Mouse (Mus musculus): Measurements from ENCODE around the gene Agrp. TPM values are rescaled to one million over a fixed set of nuclear protein-coding genes. Genes with fewer than 3 reads are reported as not detected.

Gene Agrp
- total RNA-seq (2014; fragmentation: Nextera tagmentation) (not detected in 2 replicates), total RNA-seq (2017) (not detected in 2 replicates), polyA plus RNA-seq (2012) (0.10 TPM in 1 of 2 replicates, not detected in the other)

DNA sequence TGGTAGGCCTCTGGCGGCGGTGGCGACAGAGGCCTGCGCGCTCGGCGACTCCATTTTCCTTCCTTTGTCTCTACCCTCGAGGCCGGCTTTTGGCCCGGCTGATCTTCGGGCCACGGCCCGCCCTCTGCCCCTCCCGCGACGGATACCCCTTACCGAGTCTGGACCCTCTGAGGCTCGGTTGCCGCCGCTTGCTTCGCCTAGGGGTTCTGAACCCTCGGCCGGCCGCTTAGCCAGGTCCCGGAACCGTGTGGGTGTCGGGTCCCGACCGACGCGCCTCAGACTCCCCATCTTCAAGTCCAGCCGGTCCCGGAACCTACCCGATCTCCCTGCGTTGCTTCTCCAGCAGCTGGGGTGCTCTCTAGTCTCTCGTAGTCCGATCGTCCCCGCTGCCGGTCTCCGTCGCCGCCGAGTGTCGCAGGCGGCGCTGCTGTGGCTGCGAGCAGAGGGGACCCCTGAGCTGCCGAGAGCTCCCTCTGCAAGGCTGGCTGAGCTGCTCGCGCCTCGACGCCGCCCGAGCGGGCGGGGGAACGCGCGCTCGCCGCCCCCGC lies at the start of gene Agrp:
Gene Agrp (minus strand): TSS at position 431 of the 548 bp plus-strand sequence.
- Histone ChIP-seq H3K4me1 (ENCODE audit: insufficient read depth, low read depth, low read length) (peaks cover 44% of the 10 kb centered on the region), H3K36me3 (replicated peaks) (peaks cover 29% of the 10 kb centered on the region), H3K27me3 (ENCODE audit: insufficient read depth, low read length) (no peaks in the 10 kb centered on the region), H3K9me3 (replicated peaks) (no peaks in the 10 kb centered on the region), H3K4me3 (ENCODE audit: low read depth, low read length) (peak within 1 kb of the TSS; percentile 90)
- TF ChIP-seq GATA1 (IDR thresholded peaks at IDR 0.05; ENCODE audit: borderline replicate concordance, low read length) (no peak), CTCF (IDR thresholded peaks at IDR 0.05; ENCODE audit: low read depth, low read length) (no peak), POLR2AphosphoS5 (IDR thresholded peaks at IDR 0.05; ENCODE audit: insufficient replicate concordance, low read depth, low read length) (no peak), TAL1 (conservative IDR thresholded peaks at IDR 0.05; ENCODE audit: low read depth, low read length) (no peak), GATA2 (IDR thresholded peaks at IDR 0.05; ENCODE audit: borderline replicate concordance, low read depth, low read length) (no peak)
- 0 out of 2 replicates have a peak, but pooled peaks have one; percentile 6 for ATAC-seq (ENCODE audit: extremely low read depth, insufficient number of reproducible peaks, low FRiP score, poor library complexity, severe bottlenecking)
- peak; percentile 67 for DNase-seq (ENCODE audit: low spot score)

DNA sequence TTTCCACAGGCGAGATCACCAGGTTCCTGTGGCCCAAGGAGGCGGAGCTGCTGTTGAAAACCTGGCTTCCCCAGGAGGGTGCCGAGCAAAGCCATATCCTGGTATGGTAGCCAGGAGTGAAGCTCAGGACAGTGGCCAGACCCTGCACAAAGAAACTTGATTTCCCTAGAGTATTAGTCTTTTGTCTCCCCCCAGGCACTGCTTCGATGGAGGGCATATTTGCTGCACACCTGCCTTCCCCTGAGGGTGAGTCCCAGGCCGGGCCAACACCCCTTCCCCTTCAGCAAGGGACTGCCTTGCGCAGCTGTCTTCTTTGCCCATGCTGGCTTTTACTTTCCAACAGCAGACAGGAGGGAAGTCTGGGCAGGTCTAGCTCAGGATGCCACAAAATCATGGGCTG lies 49.4 kb upstream of the Agrp start:
- Histone ChIP-seq H3K4me1 (ENCODE audit: insufficient read depth, low read depth, low read length) (peaks cover 7% of the 10 kb centered on the region), H3K9me3 (replicated peaks) (no peaks in the 10 kb centered on the region), H3K27me3 (ENCODE audit: insufficient read depth, low read length) (peaks cover 21% of the 10 kb centered on the region; the same call in 1 of the 2 replicates), H3K36me3 (replicated peaks) (peaks cover 47% of the 10 kb centered on the region), H3K4me3 (ENCODE audit: low read depth, low read length) (no peak overlapping the region)
- TF ChIP-seq TAL1 (conservative IDR thresholded peaks at IDR 0.05; ENCODE audit: low read depth, low read length) (no peak), CTCF (IDR thresholded peaks at IDR 0.05; ENCODE audit: low read depth, low read length) (no peak), GATA1 (IDR thresholded peaks at IDR 0.05; ENCODE audit: borderline replicate concordance, low read length) (no peak), POLR2AphosphoS5 (IDR thresholded peaks at IDR 0.05; ENCODE audit: insufficient replicate concordance, low read depth, low read length) (no peak), GATA2 (IDR thresholded peaks at IDR 0.05; ENCODE audit: borderline replicate concordance, low read depth, low read length) (no peak)
- no peak for ATAC-seq (ENCODE audit: extremely low read depth, insufficient number of reproducible peaks, low FRiP score, poor library complexity, severe bottlenecking)
- no peak for DNase-seq (ENCODE audit: low spot score)

GRCm38 (mm10) chr8:105685796-105686308 lies 48.7 kb upstream of the Agrp start, which contains the start of gene Carmil2:
Gene Carmil2 (plus strand): TSS chr8:105686274.
- H3K4me1 ChIP-seq (ENCODE audit: insufficient read depth, low read depth, low read length) = peaks cover 7% of the 10 kb centered on the region
- no peak within 1 kb of the TSS for H3K4me3 ChIP-seq (ENCODE audit: low read depth, low read length)
- ATAC-seq (ENCODE audit: extremely low read depth, insufficient number of reproducible peaks, low FRiP score, poor library complexity, severe bottlenecking) (no peak), DNase-seq (ENCODE audit: low spot score) (peak; percentile 44)
- TF ChIP-seq TAL1 (conservative IDR thresholded peaks at IDR 0.05; ENCODE audit: low read depth, low read length) (no peak), CTCF (IDR thresholded peaks at IDR 0.05; ENCODE audit: low read depth, low read length) (peak; percentile 75)
- no peaks in the 10 kb centered on the region for H3K9me3 ChIP-seq (replicated peaks)
- H3K36me3 ChIP-seq (replicated peaks) = peaks cover 54% of the 10 kb centered on the region
- H3K27me3 ChIP-seq (ENCODE audit: insufficient read depth, low read length) = peaks cover 19% of the 10 kb centered on the region; the same call in 1 of the 2 replicates

- H3K4me3 ChIP-seq (ENCODE audit: low read depth, low read length) = no peak overlapping the region
- H3K27me3 ChIP-seq (ENCODE audit: insufficient read depth, low read length) = peaks cover 14% of the 10 kb centered on the region; the same call in 1 of the 2 replicates
- ATAC-seq (ENCODE audit: extremely low read depth, insufficient number of reproducible peaks, low FRiP score, poor library complexity, severe bottlenecking) (no peak), DNase-seq (ENCODE audit: low spot score) (no peak)
- peaks cover 59% of the 10 kb centered on the region for H3K36me3 ChIP-seq (replicated peaks)
- H3K9me3 ChIP-seq (replicated peaks) = no peaks in the 10 kb centered on the region
- H3K4me1 ChIP-seq (ENCODE audit: insufficient read depth, low read depth, low read length) = peaks cover 7% of the 10 kb centered on the region
- TF ChIP-seq POLR2AphosphoS5 (IDR thresholded peaks at IDR 0.05; ENCODE audit: insufficient replicate concordance, low read depth, low read length) (no peak), CTCF (IDR thresholded peaks at IDR 0.05; ENCODE audit: low read depth, low read length) (no peak), GATA1 (IDR thresholded peaks at IDR 0.05; ENCODE audit: borderline replicate concordance, low read length) (no peak), TAL1 (conservative IDR thresholded peaks at IDR 0.05; ENCODE audit: low read depth, low read length) (no peak), GATA2 (IDR thresholded peaks at IDR 0.05; ENCODE audit: borderline replicate concordance, low read depth, low read length) (no peak)
Measured at GRCm38 (mm10) chr8:105685325-105685724, 48.1 kb upstream of the Agrp start.

GRCm38 (mm10) chr8:105677891-105678290 lies 40.7 kb upstream of the Agrp start:
- Histone ChIP-seq H3K4me3 (ENCODE audit: low read depth, low read length) (no peak overlapping the region), H3K4me1 (ENCODE audit: insufficient read depth, low read depth, low read length) (no peaks in the 10 kb centered on the region), H3K27me3 (ENCODE audit: insufficient read depth, low read length) (no peaks in the 10 kb centered on the region), H3K9me3 (replicated peaks) (no peaks in the 10 kb centered on the region), H3K36me3 (replicated peaks) (peaks cover 92% of the 10 kb centered on the region)
- no peak for ATAC-seq (ENCODE audit: extremely low read depth, insufficient number of reproducible peaks, low FRiP score, poor library complexity, severe bottlenecking)
- DNase-seq (ENCODE audit: low spot score) = no peak
- TF ChIP-seq POLR2AphosphoS5 (IDR thresholded peaks at IDR 0.05; ENCODE audit: insufficient replicate concordance, low read depth, low read length) (no peak), GATA2 (IDR thresholded peaks at IDR 0.05; ENCODE audit: borderline replicate concordance, low read depth, low read length) (no peak), GATA1 (IDR thresholded peaks at IDR 0.05; ENCODE audit: borderline replicate concordance, low read length) (no peak), CTCF (IDR thresholded peaks at IDR 0.05; ENCODE audit: low read depth, low read length) (no peak), TAL1 (conservative IDR thresholded peaks at IDR 0.05; ENCODE audit: low read depth, low read length) (no peak)

DNA sequence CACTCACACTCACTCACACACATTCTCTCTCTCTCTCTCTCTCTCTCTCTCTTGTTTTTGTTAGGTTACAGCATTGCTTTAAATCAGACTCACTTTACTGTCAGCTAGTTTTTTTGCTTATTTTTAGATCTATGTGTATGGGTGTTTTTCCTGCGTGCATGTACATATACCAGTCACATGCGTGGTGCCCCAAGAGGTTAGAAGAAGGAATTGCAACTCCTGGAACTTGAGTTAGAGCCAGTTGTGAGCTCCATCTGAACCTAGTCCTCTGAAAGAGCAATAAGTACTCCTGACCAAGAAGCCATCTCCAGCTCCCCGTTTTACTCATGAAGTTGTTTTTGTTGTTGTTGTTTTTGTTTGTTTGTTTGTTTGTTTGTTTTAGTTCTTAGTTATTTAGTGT lies 24.0 kb upstream of the Agrp start:
- no peak for ATAC-seq (ENCODE audit: extremely low read depth, insufficient number of reproducible peaks, low FRiP score, poor library complexity, severe bottlenecking)
- no peak for DNase-seq (ENCODE audit: low spot score)
- H3K36me3 ChIP-seq (replicated peaks) = peaks cover 66% of the 10 kb centered on the region
- no peaks in the 10 kb centered on the region for H3K27me3 ChIP-seq (ENCODE audit: insufficient read depth, low read length)
- H3K4me3 ChIP-seq (ENCODE audit: low read depth, low read length) = no peak overlapping the region
- TF ChIP-seq CTCF (IDR thresholded peaks at IDR 0.05; ENCODE audit: low read depth, low read length) (peak; percentile 12; the same call in 1 of the 2 replicates), GATA2 (IDR thresholded peaks at IDR 0.05; ENCODE audit: borderline replicate concordance, low read depth, low read length) (no peak)
- H3K4me1 ChIP-seq (ENCODE audit: insufficient read depth, low read depth, low read length) = no peaks in the 10 kb centered on the region
- H3K9me3 ChIP-seq (replicated peaks) = no peaks in the 10 kb centered on the region
